Mouse (Mus musculus) stomach, postnatal 0 days (tissue): ENCODE measurements around the gene Ccdc142.

Source experiments
- CTCF ChIP-seq: IDR thresholded peaks from 2 replicates; pipeline ENCODE4 v1.5.1; 2016; ENCODE audit warnings: antibody characterized with exemption, low read depth, mild to moderate bottlenecking, moderate library complexity
- EP300 ChIP-seq: optimal IDR thresholded peaks from 2 replicates; pipeline ENCODE3; 2016; ENCODE audit warnings: antibody characterized with exemption

- TF ChIP-seq CTCF (no peak), EP300 (no peak)
Observed at GRCm38 (mm10) chr6:83095968-83096367, 5.4 kb upstream of the Ccdc142 start.
